Mouse (Mus musculus) G1E (cell line): Measurements from ENCODE around the gene Trmt112.

Source experiments
- CTCF ChIP-seq: IDR thresholded peaks from 2 replicates; pipeline ENCODE4 v1.5.1; 2012; ENCODE audit warnings: low read depth, low read length, inconsistent platforms, mixed read lengths
- GATA1 ChIP-seq: IDR thresholded peaks from 2 replicates; pipeline ENCODE4 v1.6.1; 2012; ENCODE audit warnings: borderline replicate concordance, low read length, inconsistent platforms, mixed read lengths
- GATA2 ChIP-seq: IDR thresholded peaks from 2 replicates; pipeline ENCODE4 v1.6.1; 2012; ENCODE audit warnings: low read depth, low read length, inconsistent platforms, borderline replicate concordance
- POLR2AphosphoS5 ChIP-seq: IDR thresholded peaks from 2 replicates; pipeline ENCODE4 v1.6.1; 2012; ENCODE audit warnings: low read depth, low read length, inconsistent platforms; ENCODE audit not compliant: insufficient replicate concordance
- TAL1 ChIP-seq: conservative IDR thresholded peaks from 2 replicates; pipeline ENCODE4 v1.6.1; 2012; ENCODE audit warnings: low read depth, low read length, inconsistent platforms, mixed read lengths

- TF ChIP-seq GATA1 (no peak), CTCF (no peak), POLR2AphosphoS5 (no peak), TAL1 (no peak), GATA2 (no peak)
Observed at GRCm38 (mm10) chr19:6906199-6906598, 3.3 kb upstream of the Trmt112 start.
